Mouse (Mus musculus) spleen, postnatal 14 days (tissue): ENCODE measurements around the gene Ror2.

ENCODE experiments used
- DNase-seq, 2 experiments: peaks; one replicate each; pipeline ENCODE4 v3.0.0; 2021 to 2022; ENCODE audit warnings: low spot score in 2 of 2

The Ror2 gene

DNA sequence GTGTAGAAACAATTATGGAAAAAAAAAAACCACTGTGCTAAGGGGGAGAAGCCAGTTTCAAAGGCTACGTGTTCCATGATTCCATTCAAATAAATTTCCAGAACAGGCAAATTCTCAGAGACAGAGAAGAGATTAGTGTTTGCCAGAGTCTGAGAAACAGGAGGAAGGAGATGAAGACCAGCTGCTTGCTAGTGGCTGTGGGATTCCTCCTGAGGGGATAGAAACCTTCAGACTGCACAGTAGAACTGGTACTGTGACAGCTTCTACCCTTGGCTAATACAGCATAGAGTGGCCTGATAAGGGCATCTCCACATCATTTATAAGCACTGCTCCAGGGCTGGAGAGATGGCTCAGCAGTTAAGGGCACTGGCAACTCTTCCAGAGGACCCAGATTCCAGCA is 11.2 kb downstream of the Ror2 start:
- DNase-seq, result no peak

DNA sequence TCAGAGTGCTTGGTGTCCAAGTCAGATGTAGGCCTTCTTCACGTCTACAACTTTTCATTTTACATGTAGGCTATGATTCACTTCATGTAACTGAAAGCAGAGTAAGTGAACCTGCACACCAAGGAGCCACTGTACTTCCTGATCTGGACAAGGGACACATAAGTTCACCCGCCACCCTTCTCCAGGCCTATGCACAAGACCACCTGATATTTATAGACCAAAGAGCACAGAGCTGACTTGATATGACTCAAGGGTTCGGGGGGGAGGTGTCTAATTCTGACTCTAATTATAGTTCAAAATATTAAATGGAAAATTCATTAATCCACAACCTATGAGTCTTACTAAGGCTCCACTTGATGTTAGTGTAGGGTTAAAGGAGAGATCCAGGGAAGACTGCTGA is 14.3 kb downstream of the Ror2 start:
- DNase-seq, result no peak

DNA sequence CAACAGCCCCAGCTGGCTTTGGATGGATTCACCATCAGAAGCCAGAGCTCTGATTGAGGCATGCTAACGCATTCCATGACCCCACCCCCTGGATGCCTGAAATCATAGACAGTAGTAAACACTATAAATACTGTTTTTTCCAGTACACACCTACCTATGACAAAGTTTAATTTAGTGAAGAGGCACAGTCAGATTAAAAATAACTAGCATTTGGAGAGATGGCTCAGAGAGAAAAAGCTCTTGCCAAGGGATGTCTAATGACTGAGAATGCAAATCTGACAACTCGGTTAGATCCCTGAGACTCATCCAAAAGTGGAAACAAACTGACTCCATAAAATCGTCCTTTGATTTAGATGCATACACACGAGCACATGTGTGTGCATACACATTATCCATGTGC is 15.4 kb downstream of the Ror2 start:
- no peak for DNase-seq

DNA sequence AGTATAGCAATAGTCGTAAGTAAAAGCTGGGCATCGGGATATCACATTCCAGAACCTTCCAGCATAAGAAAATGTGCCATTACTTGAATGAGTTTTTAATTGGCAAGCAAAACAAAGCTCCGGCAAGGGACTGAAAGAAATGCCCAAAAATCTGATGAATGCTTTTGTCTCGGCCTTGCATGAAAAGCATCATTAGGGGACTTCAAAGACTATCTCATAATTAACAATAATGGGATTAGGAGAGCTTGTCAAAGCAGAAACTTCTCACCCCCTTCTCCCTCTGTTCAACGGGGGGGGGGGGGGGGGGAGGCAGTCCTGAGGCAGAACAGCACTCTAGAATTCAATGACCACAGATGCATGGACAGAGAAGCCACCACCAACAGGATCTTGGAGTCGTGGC is 17.4 kb downstream of the Ror2 start:
- DNase-seq, result no peak

DNA sequence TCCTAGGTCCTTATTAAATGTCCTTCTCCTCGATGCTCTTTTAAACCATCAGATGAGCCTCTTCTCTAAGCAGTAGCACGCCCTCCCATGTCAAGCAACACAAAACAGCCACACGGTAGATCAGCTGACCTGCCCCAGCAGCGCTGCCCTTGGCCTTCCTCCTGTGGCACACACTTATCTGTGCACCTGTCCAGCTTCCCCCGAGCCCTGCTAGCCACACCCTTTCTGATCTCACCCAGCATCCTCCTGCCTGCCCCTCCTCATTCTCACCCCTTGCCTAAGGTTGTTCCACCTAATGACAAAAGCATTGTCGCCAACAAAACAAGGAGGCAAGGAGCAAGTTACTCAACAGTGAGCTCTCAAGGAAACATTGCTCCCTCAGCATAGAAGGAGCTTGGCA is 18.1 kb downstream of the Ror2 start:
- DNase-seq, result no peak

- DNase-seq, result no peak
These were observed 18.8 kb downstream of the Ror2 start for GRCm38 (mm10) chr13:53267155-53267554.

DNA sequence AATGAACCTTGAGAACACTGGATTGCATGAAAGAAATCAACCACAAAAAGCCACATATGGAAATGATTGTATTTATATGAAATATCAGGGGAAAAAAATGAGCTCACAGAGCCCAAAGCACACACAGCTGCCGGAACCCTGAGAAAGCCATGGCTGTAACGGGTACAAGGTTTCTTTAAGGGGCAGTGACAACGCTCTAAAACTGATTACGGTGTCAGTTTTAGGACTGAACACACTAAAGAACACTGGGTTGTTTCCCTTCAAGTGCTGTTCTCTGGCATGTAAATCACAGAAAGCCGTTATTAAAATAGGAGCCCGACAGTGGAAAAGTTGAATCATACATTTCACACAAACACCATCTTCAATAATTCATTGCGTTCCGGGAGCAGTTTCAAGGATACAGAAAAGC is 19.4 kb downstream of the Ror2 start:
- DNase-seq, result no peak

DNA sequence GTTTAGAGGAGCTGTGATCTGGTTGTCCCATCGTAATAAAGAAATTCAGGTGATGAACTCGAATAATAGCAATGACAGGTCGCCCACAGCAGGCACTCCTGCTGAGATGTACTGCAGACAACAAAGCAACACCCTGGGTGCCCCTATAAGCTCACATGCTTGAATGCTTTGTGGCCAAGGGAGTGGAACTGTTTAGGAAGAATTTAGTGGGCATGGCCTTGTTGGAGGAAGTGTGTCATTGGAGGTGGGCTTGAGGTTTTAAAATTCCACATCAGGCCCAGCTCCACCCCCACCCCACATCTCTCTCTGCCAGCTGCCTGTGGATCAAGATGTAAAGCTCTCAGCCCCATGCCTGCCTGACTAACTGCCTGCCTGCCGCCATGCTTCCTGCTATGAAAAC is 21.0 kb downstream of the Ror2 start:
- DNase-seq, result no peak

DNA sequence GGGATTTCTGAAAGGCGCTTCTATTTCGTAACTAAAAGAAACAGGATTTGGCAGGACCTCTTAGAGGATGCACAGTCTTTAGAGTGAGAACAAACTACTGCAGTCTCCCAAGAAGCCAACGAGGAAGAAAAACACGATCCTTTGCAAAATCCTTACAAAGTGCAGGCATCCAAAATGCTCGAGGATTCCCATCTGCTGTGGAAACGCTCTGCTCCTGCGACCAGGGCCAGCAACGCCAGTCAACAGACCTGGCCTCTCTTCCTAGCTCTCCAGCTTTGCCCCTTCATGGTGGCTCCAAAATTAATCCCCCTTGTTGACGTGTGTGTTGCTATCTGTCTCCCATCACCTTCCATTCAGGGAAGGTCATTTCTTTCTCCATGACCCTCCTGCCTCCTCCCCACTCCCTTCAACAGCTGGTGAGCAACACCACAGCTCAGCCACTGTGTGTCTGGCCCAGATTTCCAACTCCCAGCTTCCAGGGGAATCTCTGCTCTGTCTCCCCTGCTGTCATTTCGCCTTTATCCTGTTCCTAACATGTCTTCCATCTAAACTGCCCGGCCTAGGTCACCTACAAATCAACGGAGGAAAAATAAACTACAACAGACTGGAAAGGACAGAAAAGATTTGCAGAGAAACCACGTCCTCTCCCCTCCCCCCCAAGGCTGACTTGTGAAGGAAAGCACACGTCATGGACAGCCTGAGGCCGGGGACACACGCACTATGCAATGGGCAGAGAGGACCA is 23.2 kb downstream of the Ror2 start:
- no peak for DNase-seq

DNA sequence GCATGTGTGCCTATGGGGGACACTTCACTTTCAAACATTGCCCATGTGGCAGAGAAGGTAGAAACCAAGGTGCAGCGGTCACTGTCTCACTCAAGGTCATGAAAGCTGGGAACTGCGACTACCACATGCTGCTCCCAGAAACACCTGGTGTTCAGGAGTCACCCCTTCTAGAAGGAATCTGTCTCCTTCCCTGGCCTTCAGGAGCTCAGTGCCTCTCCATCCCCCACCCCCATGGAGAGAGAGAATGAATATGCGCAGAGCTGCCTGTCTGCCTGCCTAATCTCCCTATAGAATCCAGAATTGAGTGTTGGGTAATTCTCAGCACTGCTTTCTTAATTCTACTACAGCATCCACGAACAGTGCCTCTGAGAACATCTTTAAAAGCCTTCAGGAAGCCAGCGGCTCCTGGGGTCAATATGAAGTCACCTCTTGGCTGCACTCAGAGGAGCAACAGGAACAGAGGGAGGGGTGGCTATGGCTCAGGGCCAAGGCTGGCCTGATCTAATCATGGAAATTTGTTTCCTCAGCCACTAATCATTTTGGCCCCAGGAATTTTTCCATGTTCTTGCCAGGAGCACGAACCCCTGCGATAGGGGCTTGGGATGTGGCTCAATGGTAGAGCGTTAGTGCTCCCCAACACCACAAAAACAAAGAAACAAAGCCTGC is 24.7 kb downstream of the Ror2 start:
- no peak for DNase-seq

- DNase-seq, result no peak
These were observed 27.0 kb downstream of the Ror2 start for GRCm38 (mm10) chr13:53258943-53259342.

GRCm38 (mm10) chr13:53258497-53258896 is 27.4 kb downstream of the Ror2 start:
- DNase-seq, result no peak

DNA sequence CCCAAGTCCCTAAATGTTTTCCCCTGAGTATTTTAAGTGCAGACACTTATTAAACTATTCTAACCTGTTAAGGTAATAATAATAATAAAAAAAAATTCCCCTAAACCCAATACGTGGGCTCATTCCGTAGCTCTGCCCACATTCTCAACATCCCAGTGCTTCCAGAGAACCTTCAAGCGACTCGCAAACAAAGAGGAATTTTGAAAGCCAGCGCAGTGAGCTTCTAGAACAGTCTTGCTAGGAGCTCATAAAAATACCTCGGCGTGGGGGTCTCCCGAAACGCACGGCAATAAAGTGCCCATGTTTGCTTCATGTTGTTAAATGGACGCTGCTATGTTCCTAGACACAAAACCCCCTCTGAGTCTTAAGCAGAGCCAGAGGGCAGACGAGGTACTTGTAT is 32.7 kb downstream of the Ror2 start:
- DNase-seq, result no peak

DNA sequence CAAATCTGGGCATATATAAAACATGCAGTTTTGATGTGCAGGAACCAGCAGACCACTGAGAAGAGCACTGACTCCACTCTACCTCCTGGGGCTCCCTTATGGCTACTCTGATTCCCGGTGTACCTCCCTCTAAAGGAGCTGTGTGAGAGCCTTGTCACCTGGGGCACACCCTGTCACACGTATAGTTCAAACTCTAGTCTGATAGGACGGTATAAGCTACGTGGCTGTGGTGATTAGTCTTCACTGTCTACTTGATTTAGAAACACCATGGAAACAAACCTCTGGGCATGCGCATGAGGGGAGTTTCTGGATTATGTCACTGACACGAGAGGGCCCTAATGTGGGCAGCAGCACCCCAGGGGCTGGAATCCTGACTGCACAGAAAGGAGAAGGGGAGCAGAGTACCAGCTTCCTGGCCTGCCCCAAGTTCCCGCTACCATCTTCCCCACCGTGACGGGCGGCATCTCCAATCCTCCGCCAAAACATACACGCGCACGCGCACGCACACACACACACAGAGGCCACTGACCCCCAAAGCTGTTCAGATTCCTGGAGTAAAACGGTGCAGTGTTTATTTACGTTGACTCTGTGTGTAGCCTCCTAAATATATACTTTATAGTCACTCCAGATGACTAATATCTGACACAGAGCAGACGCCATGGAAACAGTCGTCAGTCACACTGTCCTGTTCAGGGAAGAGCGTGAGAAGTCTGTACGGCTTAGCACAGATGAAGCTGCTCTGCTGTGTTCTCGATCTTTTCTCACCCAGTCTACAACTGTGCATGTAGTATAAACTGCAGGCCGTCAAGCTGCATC is 37.1 kb downstream of the Ror2 start:
- no peak for DNase-seq

DNA sequence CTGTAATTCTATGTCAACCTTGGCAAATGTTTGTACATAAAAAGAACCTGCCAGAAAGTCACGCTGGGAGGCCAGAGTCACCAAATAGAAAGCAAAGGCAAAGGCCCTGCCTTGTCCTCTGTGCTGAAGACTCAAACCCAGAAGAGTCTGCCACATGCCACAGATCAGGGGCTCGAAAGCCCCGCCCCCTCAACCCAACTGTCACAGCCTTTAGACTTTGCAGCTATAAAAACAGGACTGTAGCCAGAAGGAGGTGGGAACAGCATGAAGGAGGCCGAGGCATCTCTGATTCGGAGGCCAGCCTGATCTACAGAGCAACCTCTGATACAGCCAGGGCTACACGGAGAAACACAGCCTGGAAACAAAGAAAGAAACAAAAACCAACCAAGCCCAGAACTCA is 37.8 kb downstream of the Ror2 start:
- no peak for DNase-seq

DNA sequence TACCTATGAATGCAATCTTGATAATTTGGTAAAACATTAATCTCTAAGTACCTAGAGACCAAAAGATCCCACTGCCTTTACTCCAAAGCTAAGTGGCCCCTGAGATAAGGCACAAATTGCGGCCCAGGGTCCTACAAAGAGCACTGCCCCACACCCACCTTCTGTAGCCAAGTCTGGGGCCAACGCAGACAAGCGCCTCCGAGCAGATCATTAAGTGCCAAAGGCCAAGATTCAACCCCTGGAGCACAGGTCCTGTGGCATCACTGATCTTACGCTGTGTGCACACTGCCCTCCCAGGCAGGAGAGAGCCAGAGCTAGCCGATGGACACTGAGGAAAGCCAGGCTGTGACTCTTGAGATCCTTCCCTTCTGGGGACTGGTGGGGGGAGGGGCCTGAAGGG is 38.7 kb downstream of the Ror2 start:
- DNase-seq, result no peak

DNA sequence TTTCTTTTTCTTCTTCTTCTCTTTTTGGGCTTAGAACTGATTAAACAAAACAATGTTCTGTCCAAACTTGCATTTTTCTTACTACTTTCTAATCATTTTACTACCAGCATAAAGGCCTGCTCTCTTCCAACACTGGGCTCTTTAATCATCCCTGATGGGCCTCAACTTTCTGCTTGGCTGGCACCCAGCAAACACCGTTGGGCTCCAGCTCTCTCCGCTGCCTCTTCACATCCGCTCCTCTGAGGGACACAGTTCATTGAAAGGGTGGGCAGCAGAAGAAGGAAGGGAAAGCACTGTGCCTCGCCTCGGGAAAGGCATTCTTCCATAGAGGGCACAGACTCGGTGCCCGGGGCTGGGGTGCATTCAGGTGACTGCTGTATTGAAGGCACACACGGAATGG is 41.8 kb downstream of the Ror2 start:
- no peak for DNase-seq

GRCm38 (mm10) chr13:53237455-53237854 is 48.5 kb downstream of the Ror2 start:
- no peak for DNase-seq

DNA sequence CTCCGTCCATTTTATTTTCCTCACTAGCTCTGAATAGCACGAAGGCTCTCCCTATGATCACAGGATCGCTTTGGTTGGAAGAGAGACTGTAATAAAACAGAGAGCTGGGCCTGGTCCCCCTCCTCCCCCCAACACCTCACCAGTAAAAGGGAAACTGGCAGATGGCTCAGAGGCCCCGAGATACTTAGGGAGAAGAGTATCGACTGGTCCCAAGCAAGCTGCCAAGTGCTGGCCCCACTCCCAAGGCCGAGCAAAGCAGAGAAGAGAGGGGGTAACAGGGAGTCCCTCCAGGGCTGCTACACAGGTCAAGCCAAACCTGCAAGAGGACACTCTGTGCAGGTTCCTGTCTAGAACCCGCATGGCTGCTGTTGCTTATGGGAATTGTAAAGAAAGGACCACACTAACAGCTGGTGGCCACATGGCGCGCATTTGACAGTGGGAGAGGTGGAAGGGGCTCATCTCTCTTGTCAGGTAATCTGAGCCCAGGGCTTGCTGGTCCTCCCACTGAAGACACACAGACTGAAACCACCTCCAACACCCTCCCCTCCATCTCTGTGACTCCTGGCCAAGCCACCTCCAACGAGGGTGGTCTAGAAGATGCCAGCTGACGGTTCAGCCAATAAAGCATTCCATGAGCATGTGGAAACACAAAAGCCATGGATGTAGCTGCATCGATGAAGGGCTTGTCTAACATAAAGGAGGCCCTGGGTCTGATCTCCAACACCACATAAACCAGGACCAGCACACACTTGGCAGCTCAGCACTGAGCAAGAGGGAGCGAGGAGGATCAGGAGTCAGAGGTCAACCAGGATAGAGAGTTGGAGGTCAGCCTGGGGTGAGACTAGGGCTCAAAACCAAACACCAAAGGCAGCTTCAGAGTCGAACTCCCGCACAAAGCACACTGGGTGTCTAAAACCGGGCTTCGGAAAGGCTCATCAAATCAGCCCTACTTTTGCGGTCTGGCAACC is 49.2 kb downstream of the Ror2 start:
- DNase-seq, result no peak

DNA sequence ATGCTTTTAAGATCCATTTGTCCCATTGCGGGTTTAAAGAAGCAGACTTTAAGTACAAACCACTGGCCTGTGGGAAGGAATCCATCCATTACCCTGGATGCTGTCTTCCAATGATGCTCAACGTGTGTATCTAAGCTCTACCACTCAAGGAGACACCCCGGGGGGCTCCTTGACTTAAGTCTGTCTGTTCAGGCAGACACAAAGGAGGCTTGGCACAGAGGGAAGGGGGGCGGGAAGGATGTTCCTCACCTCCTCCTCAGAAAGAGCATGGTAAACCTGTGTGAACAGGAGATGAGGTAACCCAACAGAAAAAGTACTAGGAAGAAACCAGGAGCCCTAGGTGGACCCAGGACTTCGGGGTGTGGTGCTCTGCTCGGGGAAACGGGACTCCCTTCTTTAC is 50.0 kb downstream of the Ror2 start:
- no peak for DNase-seq

GRCm38 (mm10) chr13:53234844-53235243 is 51.1 kb downstream of the Ror2 start:
- no peak for DNase-seq
